Comparison of ENCODE assay signal across 8 mouse cellular contexts in the genomic region with DNA sequence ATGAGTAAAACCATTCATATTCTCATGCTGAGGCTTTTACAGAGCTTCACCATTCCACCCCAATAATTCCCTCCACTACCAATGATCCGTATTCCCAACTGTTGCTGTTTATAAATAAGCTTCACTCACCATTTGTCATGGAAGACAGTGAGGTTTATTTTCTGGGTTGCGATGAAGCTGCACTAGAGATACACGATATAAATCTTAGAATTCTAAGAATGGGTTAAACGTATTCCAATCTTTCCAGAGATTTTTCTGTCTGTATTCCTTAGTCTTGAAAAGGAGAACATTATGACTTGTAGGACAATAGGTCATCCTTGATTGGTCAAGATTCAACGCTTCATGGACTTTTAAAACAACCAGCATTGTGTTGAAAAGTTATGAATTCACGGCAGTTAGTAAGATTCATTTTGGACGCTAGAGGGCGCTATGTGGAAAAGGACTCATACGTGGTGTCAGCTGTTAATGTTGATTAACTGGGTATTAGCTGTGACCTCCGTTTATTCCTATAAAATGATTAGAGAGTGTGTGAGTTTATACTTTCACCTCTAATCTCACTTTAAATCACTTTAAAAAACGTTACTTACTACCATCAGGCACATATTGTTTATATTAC. TPM values are rescaled to one million over a fixed set of nuclear protein-coding genes. Genes with fewer than 3 reads are reported as not detected.
DNase-seq lines count a peak whose midpoint lies in the region; ATAC-seq and TF ChIP-seq lines count a peak whose summit lies in the region.

No protein-coding gene starts in this region.

- TF ChIP-seq CTCF in hindbrain, postnatal 0 days (IDR thresholded peaks at IDR 0.05; ENCODE audit: low read depth) = peak; percentile 83

- peak overlapping the region; percentile 88 for H3K9ac ChIP-seq in forebrain, embryonic 14.5 days (ENCODE audit: low read length)
- peak overlapping the region; percentile 81 for H3K9ac ChIP-seq in hindbrain, postnatal 0 days (replicated peaks; ENCODE audit: low read length)

- ATAC-seq in forebrain, embryonic 14.5 days = no peak
- no peak for ATAC-seq in hindbrain, postnatal 0 days

- H3K27ac ChIP-seq in forebrain, embryonic 14.5 days (ENCODE audit: low read depth, low read length) = peak overlapping the region; percentile 98
- peak overlapping the region; percentile 92 for H3K27ac ChIP-seq in hindbrain, postnatal 0 days
- peak overlapping the region; percentile 96 for H3K27ac ChIP-seq in midbrain, embryonic 10.5 days (replicated peaks)

- 4% methylated on average over 11 of the region's 11 CpGs for WGBS in forebrain, embryonic 14.5 days
- WGBS in hindbrain, postnatal 0 days = 3% methylated on average over 11 of the region's 11 CpGs
- WGBS in midbrain, embryonic 10.5 days = 7% methylated on average over 11 of the region's 11 CpGs

- DNase-seq in kidney, adult 8-10 months = peak; percentile 61 to 71
- DNase-seq in kidney, adult 11 months = no peak
- DNase-seq in cerebellum, adult 18-20 months = peak; percentile 65 to 73
- DNase-seq in forebrain, embryonic 14.5 days (ENCODE audit: low spot score) = peak; percentile 90
- peak; percentile 93 for DNase-seq in hindbrain, postnatal 0 days (ENCODE audit: low spot score)
- DNase-seq in left cerebral cortex, postnatal 4 days = peak; percentile 51
- peak; percentile 39 for DNase-seq in midbrain, embryonic 10.5 days (ENCODE audit: low spot score)
- peak; percentile 59 to 78 for DNase-seq in spleen, postnatal 36 days (ENCODE audit: low spot score in 2 of 2)

- H3K9me3 ChIP-seq in forebrain, embryonic 14.5 days (replicated peaks; ENCODE audit: control insufficient read depth, low read length) = no peaks in the 10 kb centered on the region
- no peaks in the 10 kb centered on the region for H3K9me3 ChIP-seq in hindbrain, postnatal 0 days (ENCODE audit: low read length)
- no peaks in the 10 kb centered on the region for H3K9me3 ChIP-seq in midbrain, embryonic 10.5 days (replicated peaks)

- H3K27me3 ChIP-seq in forebrain, embryonic 14.5 days (replicated peaks; ENCODE audit: control insufficient read depth, insufficient read depth, low read length) = no peaks in the 10 kb centered on the region
- no peaks in the 10 kb centered on the region for H3K27me3 ChIP-seq in hindbrain, postnatal 0 days (ENCODE audit: insufficient read depth, low read length)
- H3K27me3 ChIP-seq in midbrain, embryonic 10.5 days (ENCODE audit: low read depth, poor library complexity, severe bottlenecking) = no peaks in the 10 kb centered on the region

- H3K36me3 ChIP-seq in forebrain, embryonic 14.5 days (ENCODE audit: control insufficient read depth, insufficient read depth, low read length) = peaks cover 2% of the 10 kb centered on the region; the same call in 1 of the 2 replicates
- no peaks in the 10 kb centered on the region for H3K36me3 ChIP-seq in hindbrain, postnatal 0 days (ENCODE audit: insufficient read depth, low read length)
- H3K36me3 ChIP-seq in midbrain, embryonic 10.5 days = peaks cover 1% of the 10 kb centered on the region

- peaks cover 19% of the 10 kb centered on the region for H3K4me1 ChIP-seq in forebrain, embryonic 14.5 days (ENCODE audit: control insufficient read depth, insufficient read depth, low read length)
- H3K4me1 ChIP-seq in hindbrain, postnatal 0 days (ENCODE audit: insufficient read depth, low read length) = peaks cover 9% of the 10 kb centered on the region; the same call in 1 of the 2 replicates
- H3K4me1 ChIP-seq in midbrain, embryonic 10.5 days = peaks cover 29% of the 10 kb centered on the region

- H3K4me2 ChIP-seq in forebrain, embryonic 14.5 days (ENCODE audit: low read length) = peak overlapping the region; percentile 55
- peak overlapping the region; percentile 87 for H3K4me2 ChIP-seq in hindbrain, postnatal 0 days (ENCODE audit: low read depth, low read length)

- intact Hi-C loops in left cerebral cortex, postnatal 4 days (cut with DNase I) = loop anchor here (5.0 to 10.0 kb wide), 3 partner anchors 67 to 925 kb away; no protein-coding TSS in a partner anchor

- peak overlapping the region; percentile 75 for H3K4me3 ChIP-seq in forebrain, embryonic 14.5 days (ENCODE audit: low read depth, low read length)
- peak overlapping the region; percentile 91 for H3K4me3 ChIP-seq in hindbrain, postnatal 0 days (ENCODE audit: low read length)
- H3K4me3 ChIP-seq in midbrain, embryonic 10.5 days = peak overlapping the region; percentile 72

RNA-seq across cellular contexts. Expression of a gene that starts 6.6 kb away (rescaled TPM):
- polyA plus RNA-seq in forebrain, embryonic 14.5 days (2014; fragmentation: Nextera tagmentation; extraction: Ambion mirVana) = 535 and 539 TPM in 2 replicates
- 201 and 210 TPM in 2 replicates for total RNA-seq in hindbrain, postnatal 0 days (2014; rRNA removed)
- polyA plus RNA-seq in hindbrain, postnatal 0 days (2015; fragmentation: Nextera tagmentation; extraction: Ambion mirVana) = 338 and 346 TPM in 2 replicates
- total RNA-seq in left cerebral cortex, postnatal 4 days (2021) = 100 to 1,000 TPM; 322 to 358 TPM
- 295 and 381 TPM in 2 replicates for polyA plus RNA-seq in midbrain, embryonic 10.5 days (2016; fragmentation: Nextera tagmentation; extraction: Ambion mirVana)

RNA-seq across cellular contexts. Expression of a gene that starts 6.7 kb away (rescaled TPM):
- polyA plus RNA-seq in forebrain, embryonic 14.5 days (2014; fragmentation: Nextera tagmentation; extraction: Ambion mirVana) = 19.3 and 20.9 TPM in 2 replicates
- 23.4 and 28.2 TPM in 2 replicates for total RNA-seq in hindbrain, postnatal 0 days (2014; rRNA removed)
- 8.7 and 10.0 TPM in 2 replicates for polyA plus RNA-seq in hindbrain, postnatal 0 days (2015; fragmentation: Nextera tagmentation; extraction: Ambion mirVana)
- total RNA-seq in left cerebral cortex, postnatal 4 days (2021) = 10 to 100 TPM; 42.7 to 45.2 TPM
- 10.5 and 13.7 TPM in 2 replicates for polyA plus RNA-seq in midbrain, embryonic 10.5 days (2016; fragmentation: Nextera tagmentation; extraction: Ambion mirVana)

RNA-seq across cellular contexts. Expression of a gene that starts 56.7 kb away (rescaled TPM):
- 0.79 and 0.99 TPM in 2 replicates for polyA plus RNA-seq in forebrain, embryonic 14.5 days (2014; fragmentation: Nextera tagmentation; extraction: Ambion mirVana)
- total RNA-seq in hindbrain, postnatal 0 days (2014; rRNA removed) = 4.8 and 5.0 TPM in 2 replicates
- 8.6 and 10.0 TPM in 2 replicates for polyA plus RNA-seq in hindbrain, postnatal 0 days (2015; fragmentation: Nextera tagmentation; extraction: Ambion mirVana)
- total RNA-seq in left cerebral cortex, postnatal 4 days (2021) = 1 to 10 TPM; 5.6 to 9.1 TPM
- 0.16 TPM in 1 of 2 replicates, not detected in the other for polyA plus RNA-seq in midbrain, embryonic 10.5 days (2016; fragmentation: Nextera tagmentation; extraction: Ambion mirVana)
